Mouse (Mus musculus) embryonic facial prominence, embryonic 10.5 days (tissue): ENCODE results near the gene Ash1l. TPM values are rescaled to one million over a fixed set of nuclear protein-coding genes. Genes with fewer than 3 reads are reported as not detected.

Experiments
- DNase-seq: peaks from one replicate; pipeline ENCODE4 v3.0.0-alpha.2; 2017; ENCODE audit warnings: low spot score
- H3K27ac ChIP-seq: fragments of 300-500 bp; sonication (generic); replicated peaks from 2 replicates; pipeline ENCODE4 v1.5.1; 2016; ENCODE audit warnings: mild to moderate bottlenecking
- H3K27me3 ChIP-seq: fragments of 300-500 bp; sonication (generic); replicated peaks from 2 replicates; pipeline ENCODE4 v1.6.1; 2016; ENCODE audit warnings: low read depth, mild to moderate bottlenecking; ENCODE audit not compliant: poor library complexity, severe bottlenecking
- H3K36me3 ChIP-seq: fragments of 300-500 bp; sonication (generic); replicated peaks from 2 replicates; pipeline ENCODE4 v1.6.1; 2016; ENCODE audit warnings: mild to moderate bottlenecking, moderate library complexity
- H3K4me1 ChIP-seq: fragments of 300-500 bp; sonication (generic); 2 replicates; pipeline ENCODE4 v1.6.1; 2016
- H3K4me3 ChIP-seq: fragments of 300-500 bp; sonication (generic); 2 replicates; pipeline ENCODE4 v1.5.1; 2016; ENCODE audit warnings: mild to moderate bottlenecking, moderate library complexity
- H3K9me3 ChIP-seq: fragments of 300-500 bp; sonication (generic); 2 replicates; pipeline ENCODE4 v1.6.1; 2016; ENCODE audit warnings: mild to moderate bottlenecking
- WGBS: fragments of 180-500 bp; shearing (Covaris S2); methylation state at CpG from one replicate; pipeline ENCODE4 v1.1.7; 2016; 5-methylcytosine and 5-hydroxymethylcytosine counted together
- polyA plus RNA-seq: library from polyadenylated mRNA; unstranded; fragments of >200 nt; fragmentation: Nextera tagmentation; extraction: Ambion mirVana; gene quantifications from 2 replicates; pipeline ENCODE4 v1.2.1, GENCODE M21; 2016

Gene Ash1l
- polyA plus RNA-seq, 1 experiment from 2014 or later: 16.3 TPM

GRCm38 (mm10) chr3:89087338-89088110, 137.1 kb downstream of the Ash1l start:
- Histone ChIP-seq H3K4me1 (peaks cover 55% of the 10 kb centered on the region), H3K4me3 (peak overlapping the region; percentile 38), H3K27me3 (peaks cover 47% of the 10 kb centered on the region), H3K27ac (peak overlapping the region; percentile 81), H3K9me3 (no peaks in the 10 kb centered on the region), H3K36me3 (peaks cover 36% of the 10 kb centered on the region)
- WGBS: 35% methylated on average over 21 of the region's 21 CpGs
- DNase-seq: peak; percentile 87

DNA sequence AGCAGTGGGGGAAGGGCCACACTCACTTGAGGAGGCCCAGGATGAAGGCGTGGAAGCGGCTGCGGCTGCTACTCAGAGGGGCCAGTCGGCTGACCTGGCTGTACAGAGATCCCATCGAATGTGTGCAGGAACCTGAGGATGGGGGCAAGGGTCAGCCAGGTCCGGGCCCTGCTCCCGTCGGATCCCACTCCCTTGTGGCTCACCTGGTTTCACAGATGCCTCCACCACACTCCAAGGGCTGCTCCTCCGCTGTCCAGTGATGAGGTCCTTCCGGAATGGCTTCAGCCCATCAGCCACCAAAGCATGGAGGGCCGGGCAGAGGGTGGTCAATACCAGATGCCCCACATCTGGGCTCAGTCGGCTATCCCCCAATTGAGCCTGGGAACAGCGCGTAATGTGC, 138.6 kb downstream of the Ash1l start:
- Histone ChIP-seq H3K27ac (0 out of 2 replicates have a peak overlapping the region, but pooled peaks have one; percentile 81), H3K27me3 (peaks cover 62% of the 10 kb centered on the region), H3K4me3 (peak overlapping the region; percentile 65), H3K4me1 (peaks cover 64% of the 10 kb centered on the region), H3K9me3 (no peaks in the 10 kb centered on the region), H3K36me3 (peaks cover 39% of the 10 kb centered on the region)
- no peak for DNase-seq
- WGBS: 62% methylated on average over 14 of the region's 14 CpGs

DNA sequence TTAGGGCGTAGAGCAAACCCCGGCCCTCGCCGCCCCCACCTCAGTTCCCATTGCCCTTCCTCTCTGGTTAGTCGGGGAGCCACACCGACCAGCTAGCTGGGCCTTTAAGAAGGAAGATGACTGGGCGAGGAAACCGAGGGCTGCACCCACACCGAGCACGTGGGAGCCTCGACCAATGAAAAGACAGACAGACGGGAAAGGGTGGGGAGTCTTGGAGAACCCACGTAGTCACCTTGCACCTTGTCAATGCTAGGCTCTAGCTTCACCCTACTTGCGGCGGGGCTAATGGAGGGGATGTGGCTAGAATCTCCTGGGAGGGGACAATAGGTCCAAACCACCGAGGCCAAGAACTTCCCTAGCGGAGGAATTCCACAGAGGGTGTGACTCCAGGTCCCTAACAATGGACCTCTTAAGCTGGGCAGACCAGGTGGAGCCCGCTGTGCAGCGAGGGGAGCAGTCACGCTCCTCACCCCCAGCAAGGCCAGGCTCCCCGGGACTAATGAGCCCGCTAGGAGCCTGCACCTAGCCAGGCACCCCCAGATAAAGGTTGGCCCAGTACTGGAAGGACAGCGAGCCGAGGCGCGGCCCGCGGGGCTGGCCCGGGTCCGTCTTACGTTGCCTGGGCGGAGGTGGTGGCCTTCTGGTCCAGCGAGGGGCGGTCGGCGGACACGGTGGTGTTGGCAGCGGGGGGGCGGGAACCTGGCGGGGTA, 139.6 kb downstream of the Ash1l start:
- WGBS: under 1% methylated on average over 40 of the region's 40 CpGs
- H3K4me3 ChIP-seq: peak overlapping the region; percentile 65

GRCm38 (mm10) chr3:89090694-89091655, 140.6 kb downstream of the Ash1l start:
- peak; percentile 91 for DNase-seq
- peaks cover 69% of the 10 kb centered on the region for H3K27me3 ChIP-seq
- H3K9me3 ChIP-seq: no peaks in the 10 kb centered on the region
- under 1% methylated on average over 74 of the region's 74 CpGs for WGBS
- peak overlapping the region; percentile 81 for H3K27ac ChIP-seq
- peak overlapping the region; percentile 65 for H3K4me3 ChIP-seq
- H3K4me1 ChIP-seq: peaks cover 67% of the 10 kb centered on the region
- peaks cover 47% of the 10 kb centered on the region for H3K36me3 ChIP-seq

More for the DNA sequence above, 139.6 kb downstream of the Ash1l start:
- Histone ChIP-seq H3K9me3 (no peaks in the 10 kb centered on the region), H3K27ac (peak overlapping the region; percentile 81), H3K36me3 (peaks cover 41% of the 10 kb centered on the region), H3K27me3 (peaks cover 69% of the 10 kb centered on the region), H3K4me1 (peaks cover 67% of the 10 kb centered on the region)
- DNase-seq: peak; percentile 86

- DNase-seq: peak; percentile 16
- 7% methylated on average over 20 of the region's 20 CpGs for WGBS
- no peak overlapping the region; the same call in 1 of the 2 replicates for H3K27ac ChIP-seq
- H3K4me3 ChIP-seq: peak overlapping the region; percentile 65
- H3K36me3 ChIP-seq: peaks cover 52% of the 10 kb centered on the region
- no peaks in the 10 kb centered on the region for H3K9me3 ChIP-seq
- peaks cover 67% of the 10 kb centered on the region for H3K4me1 ChIP-seq
- H3K27me3 ChIP-seq: peaks cover 69% of the 10 kb centered on the region
Measured at GRCm38 (mm10) chr3:89091811-89092508, 141.5 kb downstream of the Ash1l start.

DNA sequence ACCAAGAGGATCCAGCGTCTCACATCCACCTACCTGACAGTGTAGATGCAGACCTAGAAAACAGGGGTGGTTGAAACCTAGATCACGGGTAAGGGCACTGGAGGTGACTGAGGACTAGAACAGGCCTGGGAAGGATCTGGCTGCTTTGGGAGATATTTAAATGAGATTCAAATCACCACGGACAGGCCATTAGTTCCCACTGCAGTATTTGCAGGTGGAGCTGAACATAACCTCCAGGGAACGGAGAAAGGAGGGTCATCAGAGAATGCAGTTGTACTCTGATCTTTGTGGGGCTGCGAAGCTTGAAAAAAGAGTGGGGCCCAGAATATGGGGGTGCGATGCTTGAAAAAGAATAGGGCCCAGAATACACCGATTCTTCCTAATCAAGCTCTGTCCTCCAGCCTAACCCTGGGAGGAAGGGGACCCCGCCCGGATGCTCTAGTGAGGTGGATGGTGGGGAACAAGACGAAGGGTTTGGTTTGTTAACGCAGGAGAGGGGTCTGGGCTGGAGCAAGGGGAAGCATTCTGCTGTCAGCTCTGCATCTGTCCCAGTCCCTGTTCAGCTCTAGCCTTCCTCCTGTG, 142.2 kb downstream of the Ash1l start:
- H3K9me3 ChIP-seq: no peaks in the 10 kb centered on the region
- DNase-seq: no peak
- WGBS: 14% methylated on average over 11 of the region's 11 CpGs
- peaks cover 62% of the 10 kb centered on the region for H3K4me1 ChIP-seq
- peak overlapping the region; percentile 65 for H3K4me3 ChIP-seq
- H3K27me3 ChIP-seq: peaks cover 69% of the 10 kb centered on the region
- H3K36me3 ChIP-seq: peaks cover 58% of the 10 kb centered on the region
- no peak overlapping the region for H3K27ac ChIP-seq

DNA sequence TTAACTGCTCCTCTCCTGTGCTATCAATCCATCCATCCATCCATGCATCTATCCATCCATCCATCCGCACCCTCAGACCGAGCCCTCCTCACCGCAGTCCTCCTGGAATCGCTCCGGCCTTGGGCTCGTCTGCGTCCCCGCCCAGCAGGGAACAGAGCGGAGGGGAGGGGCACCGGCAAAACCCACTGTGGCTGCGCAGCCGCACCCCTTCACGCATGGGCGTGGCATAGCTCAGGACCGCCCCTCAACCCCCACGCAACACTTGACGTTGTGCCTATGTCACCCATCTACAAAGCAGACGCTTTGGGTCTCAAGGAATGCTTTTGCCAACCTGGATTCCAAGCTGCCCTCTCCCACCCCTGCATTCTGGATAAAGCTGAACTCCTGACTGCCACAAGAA, 142.8 kb downstream of the Ash1l start, which contains the start of gene Rusc1:
Gene Rusc1 (minus strand): TSS at position 137 of the 400 bp plus-strand sequence.
- H3K27ac ChIP-seq: no peak within 1 kb of the TSS
- 2% methylated on average over 18 of the region's 18 CpGs for WGBS

DNA sequence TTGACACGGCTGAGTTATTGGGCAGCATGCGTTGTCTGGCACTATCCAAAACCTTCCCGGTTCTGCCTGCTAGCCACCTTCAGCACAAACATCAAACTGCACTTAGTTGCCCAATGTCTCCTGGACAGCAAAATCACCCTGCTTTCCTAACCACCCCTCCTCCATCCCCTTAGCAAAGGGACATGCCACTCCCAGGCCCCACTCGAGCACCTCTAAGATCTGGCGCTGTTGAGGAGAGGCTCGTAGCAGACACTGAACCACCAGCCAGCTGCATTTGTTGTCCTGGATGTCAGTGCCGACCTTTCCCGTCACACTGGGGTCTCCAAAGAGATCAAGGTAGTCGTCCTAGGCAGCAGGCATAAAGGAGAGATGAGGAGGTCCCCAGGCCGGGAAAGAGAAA, 143.6 kb downstream of the Ash1l start:
- no peak for DNase-seq
- Histone ChIP-seq H3K4me1 (peaks cover 56% of the 10 kb centered on the region), H3K27me3 (peaks cover 55% of the 10 kb centered on the region), H3K36me3 (peaks cover 59% of the 10 kb centered on the region), H3K27ac (no peak overlapping the region), H3K9me3 (no peaks in the 10 kb centered on the region), H3K4me3 (no peak overlapping the region)
- 87% methylated on average over 10 of the region's 10 CpGs for WGBS

More for the DNA sequence above, 142.8 kb downstream of the Ash1l start, which contains the start of gene Rusc1:
- Histone ChIP-seq H3K9me3 (no peaks in the 10 kb centered on the region), H3K4me1 (peaks cover 60% of the 10 kb centered on the region), H3K27me3 (peaks cover 63% of the 10 kb centered on the region), H3K36me3 (peaks cover 59% of the 10 kb centered on the region), H3K4me3 (peak within 1 kb of the TSS; percentile 65)
- DNase-seq: peak; percentile 86

- Histone ChIP-seq H3K36me3 (peaks cover 47% of the 10 kb centered on the region), H3K4me3 (peak within 1 kb of the TSS; percentile 83), H3K27me3 (no peaks in the 10 kb centered on the region), H3K27ac (peak within 1 kb of the TSS; percentile 88), H3K4me1 (peaks cover 43% of the 10 kb centered on the region), H3K9me3 (no peaks in the 10 kb centered on the region)
- WGBS: 58% methylated on average over 7 of the region's 7 CpGs
- DNase-seq: no peak
Measured at GRCm38 (mm10) chr3:89100811-89101210, 150.4 kb downstream of the Ash1l start, which contains the start of gene Gm43738. Gm43738 (minus strand) TSS chr3:89101099.

DNA sequence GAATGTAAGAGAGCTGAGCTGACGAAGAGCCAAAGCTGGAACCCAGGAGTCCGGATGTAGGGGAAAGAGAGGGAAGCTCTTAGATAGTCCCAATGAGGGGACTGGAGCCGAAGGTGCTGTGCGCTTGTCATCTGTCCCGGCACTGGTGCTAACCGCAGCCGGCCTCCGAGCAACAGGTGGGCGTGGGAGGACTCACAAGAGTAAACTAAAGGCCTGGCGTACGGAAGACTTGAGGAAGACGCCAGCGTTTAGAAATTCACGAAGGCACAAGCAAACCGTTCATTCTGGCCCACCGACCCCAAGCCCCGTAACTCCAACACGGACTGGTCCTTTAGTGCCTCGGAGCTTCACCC, 151.0 kb downstream of the Ash1l start:
- H3K9me3 ChIP-seq: no peaks in the 10 kb centered on the region
- peak overlapping the region; percentile 83 for H3K4me3 ChIP-seq
- no peak for DNase-seq
- H3K27me3 ChIP-seq: no peaks in the 10 kb centered on the region
- under 1% methylated on average over 19 of the region's 19 CpGs for WGBS
- H3K4me1 ChIP-seq: peaks cover 43% of the 10 kb centered on the region
- peaks cover 40% of the 10 kb centered on the region for H3K36me3 ChIP-seq
- H3K27ac ChIP-seq: peak overlapping the region; percentile 88

- Histone ChIP-seq H3K4me3 (peak within 1 kb of the TSS; percentile 83), H3K27me3 (no peaks in the 10 kb centered on the region), H3K9me3 (no peaks in the 10 kb centered on the region), H3K4me1 (peaks cover 43% of the 10 kb centered on the region), H3K27ac (peak within 1 kb of the TSS; percentile 88), H3K36me3 (peaks cover 35% of the 10 kb centered on the region)
- DNase-seq: peak; percentile 96
- under 1% methylated on average over 26 of the region's 26 CpGs for WGBS
Measured at GRCm38 (mm10) chr3:89101812-89102494, 151.5 kb downstream of the Ash1l start, which contains the start of gene Fdps. Fdps (minus strand) TSS chr3:89101959.
